Mouse (Mus musculus): Measurements from ENCODE around the gene 1700013F07Rik.
"Not testable (repeated sequence)": the region's sequence is repeated elsewhere in the genome, so short reads cannot be mapped to it uniquely, and the experiment has no call there.

The 1700013F07Rik gene

GRCm38 (mm10) chr3:108542299-108542698 lies 8.3 kb downstream of the 1700013F07Rik start:
- no peak for DNase-seq (ENCODE audit: low spot score in 2 of 2)

DNA sequence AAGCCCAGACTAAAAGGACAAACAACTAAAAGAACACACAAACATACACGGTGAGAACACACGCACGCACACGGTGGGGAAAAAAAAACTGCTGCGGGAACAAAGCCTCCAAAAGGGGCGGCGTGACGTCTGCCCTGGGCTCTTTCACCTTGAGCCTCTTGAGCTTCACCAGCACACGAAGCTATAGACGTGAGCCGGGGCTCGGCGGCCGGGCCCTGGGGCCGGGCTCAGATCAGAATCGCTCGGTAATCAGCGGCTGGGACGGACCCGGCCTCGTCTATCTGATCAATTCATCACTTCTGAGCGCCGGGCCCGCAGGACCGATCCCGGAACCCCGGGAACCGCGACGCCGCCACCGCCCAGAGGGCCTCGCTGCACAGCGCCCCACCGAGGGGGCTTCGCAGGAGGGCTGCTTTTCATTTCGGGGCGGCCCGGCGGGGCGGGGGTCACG lies 20.2 kb downstream of the 1700013F07Rik start:
- DNase-seq (ENCODE audit: low spot score in 2 of 2), result no peak

- DNase-seq (ENCODE audit: low spot score in 2 of 2), result peak; percentile 92 to 96
These were observed 20.8 kb downstream of the 1700013F07Rik start for GRCm38 (mm10) chr3:108554587-108555312.

GRCm38 (mm10) chr3:108557888-108558287 lies 23.9 kb downstream of the 1700013F07Rik start:
- DNase-seq (ENCODE audit: low spot score in 2 of 2), result no peak

DNA sequence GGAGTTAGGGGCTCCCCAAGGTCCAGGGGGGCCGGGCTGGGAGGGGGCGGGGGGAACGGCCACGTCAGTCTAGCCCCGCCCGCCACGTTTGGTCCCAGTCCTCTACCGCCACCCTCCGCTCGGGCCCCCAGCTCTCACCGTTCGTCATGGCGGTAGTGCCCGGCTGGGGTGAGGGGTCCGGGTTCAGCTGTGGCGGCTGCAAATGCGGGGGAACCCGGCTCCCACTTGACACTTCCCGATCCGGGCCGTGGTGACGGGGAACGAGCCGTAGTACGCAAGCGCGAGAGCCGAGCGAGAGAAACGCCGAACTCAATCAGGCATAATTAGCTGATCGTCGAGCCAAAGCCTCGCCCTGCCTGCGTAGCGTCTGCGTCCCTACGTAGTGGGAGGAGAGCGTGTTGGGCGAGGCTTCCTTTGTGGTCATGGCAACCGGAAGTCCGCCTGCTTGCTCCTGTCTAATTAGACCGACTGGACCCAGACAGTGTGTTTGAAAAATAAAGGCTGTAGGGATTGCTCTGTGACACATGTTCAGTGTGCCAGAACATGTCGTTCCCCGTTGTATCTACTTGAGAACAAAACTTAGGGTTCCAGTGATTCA lies 28.3 kb downstream of the 1700013F07Rik start, which contains the start of gene Tmem167b:
Gene Tmem167b (minus strand): TSS at position 334 of the 598 bp plus-strand sequence.
- DNase-seq (ENCODE audit: low spot score in 2 of 2), result peak; percentile 94

GRCm38 (mm10) chr3:108562777-108563271 lies 28.9 kb downstream of the 1700013F07Rik start:
- DNase-seq (ENCODE audit: low spot score in 2 of 2), result peak; percentile 28 to 31

GRCm38 (mm10) chr3:108563309-108563708 lies 29.4 kb downstream of the 1700013F07Rik start:
- peak; percentile 69 to 80 for DNase-seq (ENCODE audit: low spot score in 2 of 2)

- no peak for DNase-seq (ENCODE audit: low spot score in 2 of 2)
These were observed 34.3 kb downstream of the 1700013F07Rik start for GRCm38 (mm10) chr3:108567990-108568877.

DNA sequence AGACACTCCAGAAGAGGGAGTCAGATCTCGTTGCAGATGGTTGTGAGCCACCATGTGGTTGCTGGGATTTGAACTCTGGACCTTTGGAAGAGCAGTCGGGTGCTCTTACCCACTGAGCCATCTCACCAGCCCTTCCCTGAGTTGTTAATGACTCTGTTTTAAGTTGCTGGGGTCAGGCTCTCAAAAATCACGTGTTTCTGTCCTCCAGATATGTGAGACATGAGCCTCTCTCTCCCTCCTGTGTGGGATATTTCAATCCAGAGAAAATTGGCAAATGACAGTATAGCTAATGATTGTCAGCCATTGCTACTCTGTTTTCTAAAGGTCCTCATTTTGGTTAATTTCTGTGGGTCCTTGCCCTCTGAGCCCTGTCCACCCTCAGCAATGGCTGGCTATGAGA lies 35.7 kb downstream of the 1700013F07Rik start:
- DNase-seq (ENCODE audit: low spot score in 2 of 2), result not testable (repeated sequence)

DNA sequence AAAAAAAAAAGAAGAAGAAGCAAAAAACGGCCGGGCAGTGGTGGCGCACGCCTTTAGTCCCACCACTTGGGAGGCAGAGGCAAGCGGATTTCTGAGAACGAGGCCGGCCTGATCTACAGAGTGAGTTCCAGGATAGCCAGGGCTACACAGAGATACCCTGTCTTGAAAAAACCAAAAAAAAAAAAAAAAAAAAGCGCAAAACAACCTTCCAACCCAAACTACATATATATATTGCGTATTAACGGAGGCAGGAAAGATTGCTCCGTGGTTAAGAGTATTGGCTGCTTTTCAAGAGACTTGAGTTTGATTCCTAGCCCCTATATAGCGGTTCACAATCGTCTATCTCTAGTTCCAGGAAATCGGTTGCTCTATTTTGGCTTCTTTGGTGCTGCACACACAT lies 36.9 kb downstream of the 1700013F07Rik start:
- DNase-seq (ENCODE audit: low spot score in 2 of 2), result no peak

DNA sequence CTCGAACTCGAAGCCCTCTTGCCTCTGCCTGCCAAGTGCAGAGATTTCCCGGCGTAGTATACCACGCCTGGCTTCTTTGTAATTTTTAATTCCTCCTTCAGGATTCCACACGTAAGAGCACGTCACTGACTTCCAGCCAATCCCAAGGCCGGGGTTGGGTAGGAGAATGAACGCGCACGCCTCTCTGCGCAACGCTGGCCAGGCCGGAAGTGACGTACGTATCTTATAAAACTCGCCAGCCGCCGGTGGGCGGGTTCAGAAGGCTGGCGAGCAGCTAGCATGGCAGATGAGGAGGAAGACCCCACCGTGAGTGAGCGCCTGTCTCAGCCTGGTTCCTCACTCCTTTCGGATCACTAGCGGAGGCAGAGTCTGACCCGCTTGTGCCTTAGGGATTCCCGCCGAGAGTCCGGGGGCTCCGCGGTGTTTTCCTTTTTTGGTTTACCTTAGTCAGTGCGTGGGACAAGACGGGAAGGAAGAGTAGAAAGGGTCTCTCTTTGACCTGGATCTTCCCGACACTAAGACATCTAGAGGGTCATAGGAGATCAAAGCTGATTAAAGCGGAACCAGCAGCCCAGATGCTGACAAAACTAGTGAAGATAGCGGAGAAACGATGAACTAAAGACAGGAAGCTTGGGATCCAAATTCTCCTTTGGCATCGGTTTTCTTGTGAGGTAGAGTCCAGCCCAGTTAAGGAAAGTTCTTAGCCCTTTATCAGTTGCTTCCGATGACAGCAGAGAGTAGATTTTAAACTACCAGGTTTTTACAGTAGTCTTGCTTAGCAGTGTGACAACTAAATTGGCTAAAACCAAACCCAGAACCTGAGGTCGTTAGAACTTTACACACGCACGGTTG lies 37.7 kb downstream of the 1700013F07Rik start, which contains the start of gene Taf13:
Gene Taf13 (plus strand): TSS at position 256 of the 852 bp plus-strand sequence.
- peak; percentile 94 to 97 for DNase-seq (ENCODE audit: low spot score in 2 of 2)

DNA sequence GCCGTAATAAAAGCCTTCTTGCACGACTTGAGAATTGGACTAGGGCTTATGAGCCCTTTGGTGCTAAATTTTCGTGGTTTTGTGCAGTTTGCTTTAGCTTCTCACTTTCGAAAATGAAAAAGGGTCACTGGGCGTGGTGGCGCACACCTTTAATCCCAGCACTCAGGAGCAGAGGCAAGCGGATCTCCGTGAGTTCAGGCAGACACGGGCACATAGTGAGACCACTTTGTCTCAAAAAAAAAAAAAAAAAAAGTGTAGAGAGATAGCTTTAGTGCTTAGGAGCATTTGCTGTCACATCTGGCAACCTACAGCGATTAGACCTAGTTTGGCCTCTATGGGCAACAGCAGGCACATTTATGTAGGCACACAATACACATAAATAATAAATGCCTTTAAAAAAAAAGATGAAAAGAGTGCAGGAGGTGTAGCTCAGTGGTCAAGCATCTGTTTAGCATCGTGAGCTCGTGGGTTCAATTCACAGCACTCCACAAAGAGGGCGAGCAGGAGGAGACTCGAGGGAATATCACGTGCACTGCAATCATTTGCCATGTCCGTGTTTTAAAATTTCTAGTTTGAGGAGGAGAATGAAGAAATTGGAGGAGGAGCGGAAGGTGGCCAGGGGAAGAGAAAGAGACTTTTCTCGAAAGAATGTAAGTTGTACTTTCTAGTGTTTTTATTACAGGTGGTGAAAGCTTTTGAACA lies 38.5 kb downstream of the 1700013F07Rik start:
- no peak for DNase-seq (ENCODE audit: low spot score in 2 of 2)

GRCm38 (mm10) chr3:108574018-108574417 lies 40.1 kb downstream of the 1700013F07Rik start:
- DNase-seq (ENCODE audit: low spot score in 2 of 2), result no peak

GRCm38 (mm10) chr3:108584580-108584979 lies 50.6 kb downstream of the 1700013F07Rik start:
- DNase-seq (ENCODE audit: low spot score in 2 of 2), result no peak

- DNase-seq (ENCODE audit: low spot score in 2 of 2), result no peak
These were observed 54.5 kb downstream of the 1700013F07Rik start for GRCm38 (mm10) chr3:108588446-108588845.

- DNase-seq (ENCODE audit: low spot score in 2 of 2), result peak; percentile 94 to 95
These were observed 57.0 kb downstream of the 1700013F07Rik start, which contains the start of gene Wdr47 for GRCm38 (mm10) chr3:108590786-108591529. TSS of gene Wdr47 (plus strand) at chr3:108591279.

- no peak for DNase-seq (ENCODE audit: low spot score in 2 of 2)
These were observed 57.9 kb downstream of the 1700013F07Rik start for GRCm38 (mm10) chr3:108591530-108592522.

Data from thymus, postnatal 10 days (tissue).